In genomic region chr7:132731558-132731957, GRCm38 (mm10) we compare ENCODE assay signal across 10 mouse cellular contexts.
DNase-seq lines count a peak whose midpoint lies in the region; ATAC-seq and TF ChIP-seq lines count a peak whose summit lies in the region.
"Had no signal": no experiment of that assay in that cellular context is flagged by ENCODE, and none has a peak within 500 bp of the region (broad histone marks: within the 10 kb centered on the region; RNA-seq: fewer than 3 reads in every experiment).

No protein-coding gene starts in this region.

- no peak overlapping the region; the same call in 1 of the 2 replicates for H3K9ac ChIP-seq in lung, embryonic 14.5 days
- no peak overlapping the region for H3K9ac ChIP-seq in embryonic facial prominence, embryonic 11.5 days (replicated peaks; ENCODE audit: low read length)
- no peak overlapping the region for H3K9ac ChIP-seq in midbrain, embryonic 16.5 days (ENCODE audit: low read depth, low read length)
- H3K9ac ChIP-seq: liver, embryonic 14.5 days had no signal

- intact Hi-C loops in heart, postnatal 10 days (cut with DNase I) = no loop called here

- H3K27ac ChIP-seq in lung, embryonic 14.5 days (ENCODE audit: low read depth) = peak overlapping the region; percentile 58; the same call in 1 of the 2 replicates
- no peak overlapping the region for H3K27ac ChIP-seq in embryonic facial prominence, embryonic 11.5 days (replicated peaks; ENCODE audit: low read depth, low read length)
- H3K27ac ChIP-seq in hindbrain, embryonic 10.5 days = peak overlapping the region; percentile 84
- H3K27ac ChIP-seq in midbrain, embryonic 16.5 days (ENCODE audit: low read length) = peak overlapping the region; percentile 61
- H3K27ac ChIP-seq: liver, embryonic 14.5 days had no signal

- 0 out of 2 replicates have a peak, but pooled peaks cover 3% of the 10 kb centered on the region for H3K36me3 ChIP-seq in lung, embryonic 14.5 days (ENCODE audit: insufficient read depth)
- no peaks in the 10 kb centered on the region for H3K36me3 ChIP-seq in embryonic facial prominence, embryonic 11.5 days (replicated peaks; ENCODE audit: control insufficient read depth, insufficient read depth, low read depth, low read length)
- H3K36me3 ChIP-seq in hindbrain, embryonic 10.5 days = peaks cover 13% of the 10 kb centered on the region
- no peaks in the 10 kb centered on the region for H3K36me3 ChIP-seq in midbrain, embryonic 16.5 days (ENCODE audit: control insufficient read depth, insufficient read depth, low read length)

- no peak overlapping the region for H3K4me2 ChIP-seq in lung, embryonic 14.5 days
- no peak overlapping the region for H3K4me2 ChIP-seq in embryonic facial prominence, embryonic 11.5 days (ENCODE audit: low read depth, low read length)
- no peak overlapping the region for H3K4me2 ChIP-seq in midbrain, embryonic 16.5 days (ENCODE audit: low read length)

- DNase-seq in lung, embryonic 14.5 days = no peak
- DNase-seq in lung, postnatal 36 days = no peak
- no peak for DNase-seq in embryonic facial prominence, embryonic 11.5 days (ENCODE audit: low spot score)
- no peak for DNase-seq in hindbrain, embryonic 10.5 days (ENCODE audit: low spot score)
- no peak for DNase-seq in heart, postnatal 10 days
- no peak for DNase-seq in urinary bladder, postnatal 4 days (ENCODE audit: low spot score in 2 of 2)
- DNase-seq: right cerebral cortex, adult 18-20 months had no signal

- ATAC-seq in lung, embryonic 14.5 days (ENCODE audit: insufficient read depth) = no peak
- ATAC-seq in embryonic facial prominence, embryonic 11.5 days (replicated peaks; ENCODE audit: insufficient number of reproducible peaks, low FRiP score, low TSS enrichment, low read depth) = 0 out of 2 replicates have a peak, but pooled peaks have one; percentile 20
- peak; percentile 40; the same call in 1 of the 2 replicates for ATAC-seq in midbrain, embryonic 16.5 days

- TF ChIP-seq CTCF in lung, embryonic 14.5 days (IDR thresholded peaks at IDR 0.05; ENCODE audit: low read depth) = no peak

- no peaks in the 10 kb centered on the region for H3K9me3 ChIP-seq in lung, embryonic 14.5 days (ENCODE audit: low read depth, low read length)
- H3K9me3 ChIP-seq in embryonic facial prominence, embryonic 11.5 days (replicated peaks; ENCODE audit: control insufficient read depth, low read length) = no peaks in the 10 kb centered on the region
- no peaks in the 10 kb centered on the region for H3K9me3 ChIP-seq in hindbrain, embryonic 10.5 days
- H3K9me3 ChIP-seq in midbrain, embryonic 16.5 days (replicated peaks; ENCODE audit: control insufficient read depth, low read length, poor library complexity, severe bottlenecking) = no peaks in the 10 kb centered on the region

- WGBS in lung, embryonic 14.5 days = 72% methylated on average over 6 of the region's 6 CpGs
- WGBS in embryonic facial prominence, embryonic 11.5 days = 48% methylated on average over 6 of the region's 6 CpGs
- 39% methylated on average over 6 of the region's 6 CpGs for WGBS in hindbrain, embryonic 10.5 days
- WGBS in midbrain, embryonic 16.5 days = 27% methylated on average over 6 of the region's 6 CpGs

- peaks cover 9% of the 10 kb centered on the region for H3K4me1 ChIP-seq in lung, embryonic 14.5 days (ENCODE audit: insufficient read depth)
- H3K4me1 ChIP-seq in embryonic facial prominence, embryonic 11.5 days (ENCODE audit: control insufficient read depth, insufficient read depth, low read length) = peaks cover 5% of the 10 kb centered on the region; the same call in 1 of the 2 replicates
- peaks cover 79% of the 10 kb centered on the region for H3K4me1 ChIP-seq in hindbrain, embryonic 10.5 days (replicated peaks)
- H3K4me1 ChIP-seq in midbrain, embryonic 16.5 days (ENCODE audit: control insufficient read depth, insufficient read depth, low read length) = peaks cover 31% of the 10 kb centered on the region

- no peaks in the 10 kb centered on the region for H3K27me3 ChIP-seq in lung, embryonic 14.5 days (ENCODE audit: insufficient read depth, low read length)
- no peaks in the 10 kb centered on the region for H3K27me3 ChIP-seq in embryonic facial prominence, embryonic 11.5 days (ENCODE audit: control insufficient read depth, insufficient read depth, low read length)
- H3K27me3 ChIP-seq in hindbrain, embryonic 10.5 days (ENCODE audit: insufficient read depth, poor library complexity, severe bottlenecking) = no peaks in the 10 kb centered on the region
- no peaks in the 10 kb centered on the region for H3K27me3 ChIP-seq in midbrain, embryonic 16.5 days (ENCODE audit: control insufficient read depth, insufficient read depth, low read depth, low read length)
- H3K27me3 ChIP-seq: CH12.LX had no signal

- no peak overlapping the region for H3K4me3 ChIP-seq in lung, embryonic 14.5 days (ENCODE audit: low read depth, low read length)
- no peak overlapping the region for H3K4me3 ChIP-seq in embryonic facial prominence, embryonic 11.5 days (ENCODE audit: low read depth, low read length)
- no peak overlapping the region for H3K4me3 ChIP-seq in hindbrain, embryonic 10.5 days
- H3K4me3 ChIP-seq in midbrain, embryonic 16.5 days (ENCODE audit: low read depth, low read length) = no peak overlapping the region
